Mouse (Mus musculus): ENCODE measurements around the gene Gpsm3. TPM values are rescaled to one million over a fixed set of nuclear protein-coding genes. Genes with fewer than 3 reads are reported as not detected.

Gene Gpsm3
- total RNA-seq, 2 experiments from 2014 or later = 1.8 to 2.4 TPM

GRCm38 (mm10) chr17:34628644-34628967 is 39.0 kb downstream of the Gpsm3 start:
- Histone ChIP-seq H3K4me3 (peak overlapping the region; percentile 94), H3K27ac (peak overlapping the region; percentile 96)
- DNase-seq = peak; percentile 20
- intact Hi-C loops (cut with DNase I) = no loop called here
- TF ChIP-seq CTCF (IDR thresholded peaks at IDR 0.05) = no peak

DNA sequence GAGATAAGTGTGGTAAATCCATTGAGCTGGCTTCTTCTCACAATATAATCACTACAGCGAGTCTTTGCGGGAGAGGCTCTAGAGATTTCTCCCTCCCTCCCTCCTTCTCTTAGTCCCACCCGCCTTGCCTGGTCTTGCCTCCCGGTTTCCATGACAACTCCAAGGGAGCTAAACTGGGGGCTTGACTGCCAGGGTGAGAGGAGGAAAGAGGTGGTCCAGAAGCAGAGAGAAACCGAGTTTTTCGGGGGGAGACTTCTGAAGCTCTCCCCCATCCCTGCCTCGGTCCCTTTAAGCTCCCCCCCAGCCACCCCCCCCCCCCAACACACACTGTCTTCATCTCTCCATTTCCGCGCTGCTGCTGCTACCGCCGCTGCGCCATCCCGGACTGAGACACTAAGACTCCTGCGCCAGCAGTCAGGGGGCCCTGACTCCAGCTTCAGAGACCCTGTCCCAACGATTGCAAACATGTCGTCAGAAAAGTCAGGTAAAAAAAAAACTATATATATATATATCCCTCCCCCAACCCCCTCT is 39.7 kb downstream of the Gpsm3 start, which contains the start of gene Prrt1:
Prrt1 (plus strand) TSS at position 313 of the 531 bp plus-strand sequence.
- intact Hi-C loops (cut with DNase I) = no loop called here
- Histone ChIP-seq H3K27ac (peak within 1 kb of the TSS; percentile 96), H3K4me3 (peak within 1 kb of the TSS; percentile 94)
- DNase-seq = no peak
- no peak for TF ChIP-seq CTCF (IDR thresholded peaks at IDR 0.05)

- H3K4me3 ChIP-seq = peak overlapping the region; percentile 94
- DNase-seq = no peak
- peak overlapping the region; percentile 96; the same call in 1 of the 2 replicates for H3K27ac ChIP-seq
- TF ChIP-seq CTCF (IDR thresholded peaks at IDR 0.05) = no peak
- intact Hi-C loops (cut with DNase I) = no loop called here
These were observed 40.4 kb downstream of the Gpsm3 start for GRCm38 (mm10) chr17:34629796-34630603.

- TF ChIP-seq CTCF (IDR thresholded peaks at IDR 0.05) = no peak
- intact Hi-C loops (cut with DNase I) = no loop called here
- Histone ChIP-seq H3K27ac (no peak overlapping the region), H3K4me3 (peak overlapping the region; percentile 94)
- peak; percentile 31 for DNase-seq
These were observed 41.2 kb downstream of the Gpsm3 start for GRCm38 (mm10) chr17:34630761-34631301.

- intact Hi-C loops (cut with DNase I) = no loop called here
- Histone ChIP-seq H3K27ac (peak overlapping the region; percentile 69), H3K4me3 (peak overlapping the region; percentile 73)
- no peak for TF ChIP-seq CTCF (IDR thresholded peaks at IDR 0.05)
- peak; percentile 33 for DNase-seq
These were observed 42.0 kb downstream of the Gpsm3 start for GRCm38 (mm10) chr17:34631647-34632046.

GRCm38 (mm10) chr17:34632261-34632691 is 42.7 kb downstream of the Gpsm3 start:
- H3K27ac ChIP-seq = peak overlapping the region; percentile 69
- intact Hi-C loops (cut with DNase I) = no loop called here
- H3K4me3 ChIP-seq = peak overlapping the region; percentile 73
- DNase-seq = peak; percentile 83
- TF ChIP-seq CTCF (IDR thresholded peaks at IDR 0.05) = no peak

DNA sequence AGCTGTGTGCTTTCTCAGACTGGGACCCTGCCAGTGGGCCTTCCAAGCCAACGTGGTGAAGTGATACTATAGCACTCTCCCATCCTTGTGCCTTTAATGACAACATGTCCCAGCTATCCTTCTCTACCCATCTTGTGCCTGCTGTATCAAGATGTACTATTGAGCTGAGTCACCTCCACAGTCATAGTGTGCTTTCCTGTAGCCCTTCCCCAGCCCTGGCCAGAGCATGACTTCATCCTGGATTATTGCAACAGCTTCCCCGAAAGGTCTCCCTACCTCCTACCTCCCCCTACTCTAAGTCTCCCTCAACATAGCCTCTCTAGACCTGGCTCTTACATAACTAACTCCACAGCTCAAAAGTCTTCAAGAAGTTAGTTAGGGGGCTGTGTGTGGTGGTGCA is 46.1 kb downstream of the Gpsm3 start:
- H3K27ac ChIP-seq = no peak overlapping the region
- no peak for TF ChIP-seq CTCF (IDR thresholded peaks at IDR 0.05)
- intact Hi-C loops (cut with DNase I) = no loop called here
- DNase-seq = no peak
- H3K4me3 ChIP-seq = no peak overlapping the region

DNA sequence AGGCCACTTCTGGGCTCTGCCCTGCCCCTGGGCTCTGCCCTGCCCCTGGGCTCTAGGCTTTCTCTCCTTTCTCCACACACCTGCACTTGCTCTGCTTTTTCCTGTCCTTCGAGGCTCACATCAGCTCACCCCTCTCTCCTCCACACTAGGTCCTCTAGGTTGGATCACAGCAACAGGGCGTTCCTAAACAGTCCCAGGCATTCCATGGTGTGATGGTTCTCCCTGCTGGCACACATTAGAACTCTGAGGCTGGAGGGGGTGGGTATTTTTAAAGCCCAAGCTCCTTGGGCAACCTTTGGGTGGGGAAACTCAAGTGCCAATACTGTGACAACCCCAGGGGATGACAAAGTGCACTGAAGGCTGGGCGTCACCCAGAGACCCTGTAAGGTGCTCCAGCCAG is 47.9 kb downstream of the Gpsm3 start:
- Histone ChIP-seq H3K4me3 (no peak overlapping the region), H3K27ac (no peak overlapping the region)
- TF ChIP-seq CTCF (IDR thresholded peaks at IDR 0.05) = no peak
- peak; percentile 9 for DNase-seq
- intact Hi-C loops (cut with DNase I) = no loop called here

- peak; percentile 14 for DNase-seq
- no peak for TF ChIP-seq CTCF (IDR thresholded peaks at IDR 0.05)
- Histone ChIP-seq H3K27ac (peak overlapping the region; percentile 38; the same call in 1 of the 2 replicates), H3K4me3 (no peak overlapping the region)
- intact Hi-C loops (cut with DNase I) = loop anchor here (10.0 kb wide), 1 partner anchor 195 kb away; the partner anchor contains the start of genes Dxo and Stk19
These were observed 50.1 kb downstream of the Gpsm3 start for GRCm38 (mm10) chr17:34639461-34640255.

DNA sequence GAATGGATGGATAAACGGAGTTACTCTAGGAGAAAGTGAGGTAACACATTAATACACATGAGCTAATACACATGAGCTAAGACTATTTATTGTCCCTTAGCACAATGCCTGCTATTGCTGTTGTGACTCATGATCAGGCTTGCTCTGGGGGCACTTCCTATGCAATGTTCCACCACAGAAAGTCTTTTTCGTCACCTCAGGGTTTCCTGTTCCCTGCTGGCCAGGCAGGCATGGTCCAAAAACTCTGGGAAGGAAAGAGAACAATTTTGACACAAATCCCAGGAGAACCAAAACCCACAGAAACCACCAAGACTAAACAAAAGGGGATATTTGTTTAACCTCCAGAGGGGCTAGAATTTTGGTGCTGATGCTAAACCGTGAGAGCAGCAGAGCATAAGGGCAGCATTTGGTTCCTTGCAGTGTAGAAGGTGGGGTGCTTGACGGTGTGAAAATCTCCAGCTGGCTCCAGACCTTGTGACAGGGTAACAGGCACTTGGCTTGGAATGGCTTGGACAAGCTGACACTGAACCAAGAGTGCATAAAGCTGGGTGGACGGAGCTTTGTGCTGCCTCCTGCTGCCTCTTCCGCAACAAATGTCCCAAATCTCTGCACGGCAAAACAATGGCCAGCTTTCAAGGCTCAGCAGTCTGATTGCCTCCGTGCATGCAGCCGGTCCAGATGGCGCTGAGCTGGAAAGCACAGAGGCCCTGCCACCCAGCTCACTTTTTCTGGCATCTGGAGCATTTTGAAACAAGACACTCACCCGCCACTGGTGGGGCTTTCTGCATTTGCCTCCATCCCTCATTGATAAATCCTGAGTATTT is 51.4 kb downstream of the Gpsm3 start:
- peak; percentile 18; the same call in 1 of the 2 replicates for TF ChIP-seq CTCF (IDR thresholded peaks at IDR 0.05)

More for the DNA sequence above, 51.4 kb downstream of the Gpsm3 start:
- intact Hi-C loops (cut with DNase I) = loop anchor here (10.0 kb wide), 1 partner anchor 194 kb away; the partner anchor contains the start of genes Dxo and Stk19
- DNase-seq = peak; percentile 30
- Histone ChIP-seq H3K4me3 (no peak overlapping the region), H3K27ac (peak overlapping the region; percentile 73)

Other genes starting within 250 kb of the Gpsm3 start
- gene Btnl2, start 235.0 kb upstream of the Gpsm3 start, total RNA-seq (2021) = under 1 TPM; 0.18 to 0.20 TPM
- not detected for gene Btnl1, start 212.7 kb upstream of the Gpsm3 start, total RNA-seq (2021)
- under 1 TPM in 1 of 2 experiments, not detected in 1; 0.43 TPM for gene BC051142, start 191.0 kb upstream of the Gpsm3 start, total RNA-seq (2021)
- not detected for gene Btnl4, start 112.5 kb upstream of the Gpsm3 start, total RNA-seq (2021)
- not detected for gene Btnl6, start 72.5 kb upstream of the Gpsm3 start, total RNA-seq (2021)
- 10 to 100 TPM; 10.5 to 11.4 TPM for gene Notch4, start 25.5 kb upstream of the Gpsm3 start, total RNA-seq (2021)
- gene Pbx2, start 1.5 kb downstream of the Gpsm3 start, total RNA-seq (2021) = 10 to 100 TPM; 14.0 to 14.6 TPM
- gene Ager, start 8.1 kb downstream of the Gpsm3 start, total RNA-seq (2021) = under 1 TPM in 1 of 2 experiments, not detected in 1; 0.31 TPM
- 10 to 100 TPM; 16.8 to 24.0 TPM for gene Rnf5, start 13.9 kb downstream of the Gpsm3 start, total RNA-seq (2021)
- 10 to 100 TPM; 75.6 to 75.7 TPM for gene Agpat1, start 14.5 kb downstream of the Gpsm3 start, total RNA-seq (2021)
- 1 to 10 TPM; 1.5 to 1.9 TPM for gene Egfl8, start 26.2 kb downstream of the Gpsm3 start, total RNA-seq (2021)
- gene Ppt2, start 38.7 kb downstream of the Gpsm3 start, total RNA-seq (2021) = 10 to 100 TPM; 40.5 to 42.2 TPM
- gene Prrt1, start 39.7 kb downstream of the Gpsm3 start, total RNA-seq (2021) = under 1 TPM; 0.28 to 0.36 TPM
- gene Fkbpl, start 55.0 kb downstream of the Gpsm3 start, total RNA-seq (2021) = 1 to 10 TPM; 4.5 to 9.3 TPM
- gene Atf6b, start 57.3 kb downstream of the Gpsm3 start, total RNA-seq (2021) = 1 to 10 TPM; 7.1 to 9.1 TPM
- gene Tnxb, start 80.7 kb downstream of the Gpsm3 start, total RNA-seq (2021) = 10 to 100 TPM; 30.7 to 41.6 TPM
- 1 to 10 TPM; 2.4 to 3.4 TPM for gene C4b, start 154.1 kb downstream of the Gpsm3 start, total RNA-seq (2021)
- gene Cyp21a1, start 214.8 kb downstream of the Gpsm3 start, total RNA-seq (2021) = not detected
- 1 to 10 TPM; 7.3 to 7.7 TPM for gene Stk19, start 247.1 kb downstream of the Gpsm3 start, total RNA-seq (2021)
- 10 to 100 TPM in 1 of 2 experiments, 1 to 10 TPM in 1; 10.0 to 11.4 TPM for gene Dxo, start 247.2 kb downstream of the Gpsm3 start, total RNA-seq (2021)